Mouse (Mus musculus): Measurements from ENCODE around the gene Dmwd.

- TF ChIP-seq FLI1 (IDR thresholded peaks at IDR 0.05; ENCODE audit: low read length) (no peak), GATA1 (IDR thresholded peaks at IDR 0.05; ENCODE audit: borderline replicate concordance, low read length) (no peak)
Observed at GRCm38 (mm10) chr7:19100290-19100689, 24.3 kb downstream of the Dmwd start.

Measured in megakaryocyte, embryonic 14.5 days (primary cell).